Mouse (Mus musculus) left cerebral cortex, adult 8-10 months (tissue): ENCODE data around the gene Plscr2. TPM values are rescaled to one million over a fixed set of nuclear protein-coding genes. Genes with fewer than 3 reads are reported as not detected.

Experiments used
- DNase-seq, 2 experiments: peaks; one replicate each; pipeline ENCODE4 v3.0.0; 2022; ENCODE audit warnings: low spot score in 2 of 2
- microRNA-seq, 2 experiments: library from miRNA; unstranded; fragments of <30 nt; microRNA quantifications; one replicate each; pipeline ENCODE4 v1.2.0; 2022
- total RNA-seq, 4 experiments: library from RNA; stranded (reverse); gene quantifications; 2 replicates each; pipeline ENCODE4 v1.2.4; 2022

The Plscr2 gene
- total RNA-seq, 4 experiments from 2014 or later = 1.8 to 5.7 (median 4.4) TPM

GRCm38 (mm10) chr9:92337661-92338060, 62.3 kb downstream of the Plscr2 start:
- no peak for DNase-seq

- DNase-seq = no peak
These were observed 63.6 kb downstream of the Plscr2 start for GRCm38 (mm10) chr9:92338954-92339353.

Small RNA genes within 50 kb of the gene (microRNA-seq; reads per million reads assigned to microRNA genes)
- 0 reads per million in 2 experiments for gene Mir6386

Other genes starting within 250 kb of the Plscr2 start
- gene Plscr5, start 82.7 kb upstream of the Plscr2 start, total RNA-seq = not detected
- 1 to 10 TPM; 1.7 to 2.4 (median 2.4) TPM for gene Plscr1, start 25.9 kb upstream of the Plscr2 start, total RNA-seq
- gene 1700057G04Rik, start 33.8 kb downstream of the Plscr2 start, total RNA-seq = not detected
- gene Plscr4, start 181.8 kb downstream of the Plscr2 start, total RNA-seq = 1 to 10 TPM; 1.9 to 2.6 (median 2.2) TPM